Mouse (Mus musculus): ENCODE data around the gene Bpgm.

DNA sequence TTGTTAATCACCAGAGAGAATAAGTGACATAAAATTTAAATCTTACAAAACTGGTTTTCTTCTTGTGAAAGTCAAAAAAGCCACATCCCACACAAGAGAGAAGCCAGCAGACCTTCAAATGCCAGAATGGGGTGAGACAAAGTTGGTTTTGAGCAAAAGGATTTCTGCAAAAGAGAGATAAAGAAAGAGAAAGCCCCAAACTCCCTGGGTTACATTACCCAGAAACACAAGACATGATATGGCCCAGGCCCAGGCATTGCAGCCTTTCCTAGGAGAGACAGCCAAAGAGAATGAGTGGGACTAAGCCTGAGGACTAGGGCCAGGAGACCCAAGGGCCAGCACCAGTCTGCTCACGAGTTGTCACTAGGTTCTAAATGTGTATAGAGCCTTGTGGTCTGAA is 43.1 kb downstream of the Bpgm start:
- no peak for TF ChIP-seq CTCF (IDR thresholded peaks at IDR 0.05; ENCODE audit: low read depth, low read length)
- no peak for TF ChIP-seq POLR2A (IDR thresholded peaks at IDR 0.05; ENCODE audit: extremely low read depth, insufficient read depth, low read length)

Measured in liver, adult 2 months (tissue).